Mouse (Mus musculus): ENCODE measurements at regions not wholly inside any gene's neighbourhood (a gene's known extent, or its start where the extent isn't known, plus 50 kb on each side); places are given as distances from the start of the nearest gene placed in this dataset.

GRCm38 (mm10) chr11:71436801-71437200 is 206.3 kb upstream of the Nlrp1b start:
- TF ChIP-seq CTCF (IDR thresholded peaks at IDR 0.05; ENCODE audit: extremely low read depth, insufficient read length, insufficient replicate concordance, low read depth, low read length): no peak
- TF ChIP-seq POLR2A (IDR thresholded peaks at IDR 0.05; ENCODE audit: low read depth, low read length): no peak
